Mouse (Mus musculus): ENCODE results near the gene Nkapd1.

DNA sequence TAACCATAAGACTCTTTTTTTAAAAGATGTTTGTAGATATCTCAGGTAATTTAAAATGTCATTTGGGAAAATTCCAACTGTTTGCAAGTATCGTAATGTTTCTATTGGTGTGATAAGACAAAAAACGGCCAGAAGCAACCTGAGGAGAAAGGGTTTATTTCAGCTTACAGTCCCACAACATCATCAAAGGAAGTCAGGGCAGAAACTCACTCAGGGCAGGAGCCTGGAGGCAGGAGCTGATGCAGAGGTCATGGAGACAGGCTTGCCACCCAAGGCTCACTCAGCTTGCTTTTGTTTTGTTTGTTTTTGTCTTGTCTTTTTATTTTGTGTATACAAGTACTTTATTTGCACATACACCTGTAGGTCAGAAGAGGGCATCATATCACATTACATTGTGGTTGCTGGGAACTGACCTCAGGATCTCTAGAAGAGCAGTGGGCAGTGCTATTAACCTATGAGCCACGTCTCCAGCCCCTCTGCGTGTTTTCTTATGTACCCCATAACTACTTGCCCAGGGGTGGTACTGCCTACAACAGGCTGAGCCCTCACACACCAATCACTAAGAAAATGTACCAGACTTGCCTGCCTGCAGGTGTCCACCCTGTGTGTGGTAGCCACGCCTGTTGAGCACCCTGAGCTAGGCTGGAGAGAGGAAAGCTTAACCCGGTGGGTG is 14.9 kb upstream of the Nkapd1 start:
- TF ChIP-seq CTCF (IDR thresholded peaks at IDR 0.05; ENCODE audit: control insufficient read depth, insufficient read depth, insufficient replicate concordance, low read depth, low read length) (no peak), POLR2A (IDR thresholded peaks at IDR 0.05; ENCODE audit: control insufficient read depth, low read depth, low read length) (no peak)

Measured in testis, adult 2 months (tissue).